Mouse (Mus musculus): Measurements from ENCODE around the gene 5430419D17Rik. TPM values are rescaled to one million over a fixed set of nuclear protein-coding genes. Genes with fewer than 3 reads are reported as not detected.

5430419D17Rik gene
- polyA plus RNA-seq, 1 experiment from 2014 or later: not detected

GRCm38 (mm10) chr7:131260946-131261345 lies 86.7 kb downstream of the 5430419D17Rik start:
- Histone ChIP-seq H3K9ac (ENCODE audit: low read length) (no peak overlapping the region), H3K4me2 (ENCODE audit: low read depth, severe bottlenecking) (no peak overlapping the region), H3K4me3 (ENCODE audit: low read depth, low read length) (no peak overlapping the region), H3K27me3 (ENCODE audit: control insufficient read depth, insufficient read depth, low read length) (no peaks in the 10 kb centered on the region), H3K36me3 (ENCODE audit: control insufficient read depth, insufficient read depth, low read length) (no peaks in the 10 kb centered on the region), H3K27ac (replicated peaks; ENCODE audit: low read depth, low read length) (no peak overlapping the region), H3K9me3 (ENCODE audit: control insufficient read depth, low read length) (no peaks in the 10 kb centered on the region), H3K4me1 (ENCODE audit: control insufficient read depth, insufficient read depth, low read length) (no peaks in the 10 kb centered on the region)
- 64% methylated on average over 6 of the region's 6 CpGs for WGBS
- ATAC-seq (ENCODE audit: insufficient number of reproducible peaks, low FRiP score, low TSS enrichment, low read depth) (no peak), DNase-seq (ENCODE audit: low spot score) (no peak)

- Histone ChIP-seq H3K4me2 (ENCODE audit: low read depth, severe bottlenecking) (no peak overlapping the region), H3K4me3 (ENCODE audit: low read depth, low read length) (no peak overlapping the region), H3K9ac (ENCODE audit: low read length) (no peak overlapping the region), H3K36me3 (ENCODE audit: control insufficient read depth, insufficient read depth, low read length) (no peaks in the 10 kb centered on the region), H3K27me3 (ENCODE audit: control insufficient read depth, insufficient read depth, low read length) (no peaks in the 10 kb centered on the region), H3K4me1 (ENCODE audit: control insufficient read depth, insufficient read depth, low read length) (no peaks in the 10 kb centered on the region), H3K27ac (replicated peaks; ENCODE audit: low read depth, low read length) (no peak overlapping the region), H3K9me3 (ENCODE audit: control insufficient read depth, low read length) (no peaks in the 10 kb centered on the region)
- ATAC-seq (ENCODE audit: insufficient number of reproducible peaks, low FRiP score, low TSS enrichment, low read depth) (no peak), DNase-seq (ENCODE audit: low spot score) (no peak)
- WGBS: 87% methylated on average over 4 of the region's 4 CpGs
Measured at GRCm38 (mm10) chr7:131264251-131264650, 90.0 kb downstream of the 5430419D17Rik start.

GRCm38 (mm10) chr7:131265851-131266250 lies 91.6 kb downstream of the 5430419D17Rik start:
- H3K27me3 ChIP-seq (ENCODE audit: control insufficient read depth, insufficient read depth, low read length): no peaks in the 10 kb centered on the region
- H3K36me3 ChIP-seq (ENCODE audit: control insufficient read depth, insufficient read depth, low read length): no peaks in the 10 kb centered on the region
- H3K9ac ChIP-seq (ENCODE audit: low read length): no peak overlapping the region
- H3K4me2 ChIP-seq (ENCODE audit: low read depth, severe bottlenecking): no peak overlapping the region
- no peak overlapping the region for H3K4me3 ChIP-seq (ENCODE audit: low read depth, low read length)
- H3K4me1 ChIP-seq (ENCODE audit: control insufficient read depth, insufficient read depth, low read length): no peaks in the 10 kb centered on the region
- ATAC-seq (ENCODE audit: insufficient number of reproducible peaks, low FRiP score, low TSS enrichment, low read depth) (no peak), DNase-seq (ENCODE audit: low spot score) (no peak)
- H3K9me3 ChIP-seq (ENCODE audit: control insufficient read depth, low read length): no peaks in the 10 kb centered on the region
- no peak overlapping the region for H3K27ac ChIP-seq (replicated peaks; ENCODE audit: low read depth, low read length)
- 76% methylated on average over 4 of the region's 4 CpGs for WGBS

- Histone ChIP-seq H3K36me3 (ENCODE audit: control insufficient read depth, insufficient read depth, low read length) (no peaks in the 10 kb centered on the region), H3K4me2 (ENCODE audit: low read depth, severe bottlenecking) (no peak overlapping the region), H3K4me3 (ENCODE audit: low read depth, low read length) (no peak overlapping the region), H3K9me3 (ENCODE audit: control insufficient read depth, low read length) (no peaks in the 10 kb centered on the region), H3K27ac (replicated peaks; ENCODE audit: low read depth, low read length) (no peak overlapping the region), H3K27me3 (ENCODE audit: control insufficient read depth, insufficient read depth, low read length) (no peaks in the 10 kb centered on the region), H3K4me1 (ENCODE audit: control insufficient read depth, insufficient read depth, low read length) (no peaks in the 10 kb centered on the region), H3K9ac (ENCODE audit: low read length) (no peak overlapping the region)
- ATAC-seq (ENCODE audit: insufficient number of reproducible peaks, low FRiP score, low TSS enrichment, low read depth): no peak
- WGBS: 74% methylated on average over 8 of the region's 8 CpGs
- DNase-seq (ENCODE audit: low spot score): no peak
Measured at GRCm38 (mm10) chr7:131297151-131297550, 122.9 kb downstream of the 5430419D17Rik start.

GRCm38 (mm10) chr7:131303340-131303739 lies 129.1 kb downstream of the 5430419D17Rik start:
- H3K36me3 ChIP-seq (ENCODE audit: control insufficient read depth, insufficient read depth, low read length): no peaks in the 10 kb centered on the region
- no peaks in the 10 kb centered on the region for H3K4me1 ChIP-seq (ENCODE audit: control insufficient read depth, insufficient read depth, low read length)
- no peak overlapping the region for H3K4me2 ChIP-seq (ENCODE audit: low read depth, severe bottlenecking)
- H3K9me3 ChIP-seq (ENCODE audit: control insufficient read depth, low read length): no peaks in the 10 kb centered on the region
- 79% methylated on average over 8 of the region's 8 CpGs for WGBS
- no peak overlapping the region for H3K4me3 ChIP-seq (ENCODE audit: low read depth, low read length)
- H3K27ac ChIP-seq (replicated peaks; ENCODE audit: low read depth, low read length): no peak overlapping the region
- no peaks in the 10 kb centered on the region for H3K27me3 ChIP-seq (ENCODE audit: control insufficient read depth, insufficient read depth, low read length)
- ATAC-seq (ENCODE audit: insufficient number of reproducible peaks, low FRiP score, low TSS enrichment, low read depth) (no peak), DNase-seq (ENCODE audit: low spot score) (no peak)
- no peak overlapping the region for H3K9ac ChIP-seq (ENCODE audit: low read length)

GRCm38 (mm10) chr7:131306733-131307132 lies 132.5 kb downstream of the 5430419D17Rik start:
- Histone ChIP-seq H3K4me1 (ENCODE audit: control insufficient read depth, insufficient read depth, low read length) (no peaks in the 10 kb centered on the region), H3K36me3 (ENCODE audit: control insufficient read depth, insufficient read depth, low read length) (no peaks in the 10 kb centered on the region), H3K9me3 (ENCODE audit: control insufficient read depth, low read length) (no peaks in the 10 kb centered on the region), H3K4me2 (ENCODE audit: low read depth, severe bottlenecking) (no peak overlapping the region), H3K4me3 (ENCODE audit: low read depth, low read length) (no peak overlapping the region), H3K27ac (replicated peaks; ENCODE audit: low read depth, low read length) (no peak overlapping the region), H3K9ac (ENCODE audit: low read length) (no peak overlapping the region), H3K27me3 (ENCODE audit: control insufficient read depth, insufficient read depth, low read length) (no peaks in the 10 kb centered on the region)
- DNase-seq (ENCODE audit: low spot score) (no peak), ATAC-seq (ENCODE audit: insufficient number of reproducible peaks, low FRiP score, low TSS enrichment, low read depth) (no peak)
- 76% methylated on average over 5 of the region's 5 CpGs for WGBS

GRCm38 (mm10) chr7:131314493-131314892 lies 140.3 kb downstream of the 5430419D17Rik start:
- Histone ChIP-seq H3K4me3 (ENCODE audit: low read depth, low read length) (no peak overlapping the region), H3K4me2 (ENCODE audit: low read depth, severe bottlenecking) (no peak overlapping the region), H3K27me3 (ENCODE audit: control insufficient read depth, insufficient read depth, low read length) (no peaks in the 10 kb centered on the region), H3K9me3 (ENCODE audit: control insufficient read depth, low read length) (no peaks in the 10 kb centered on the region), H3K27ac (replicated peaks; ENCODE audit: low read depth, low read length) (no peak overlapping the region), H3K9ac (ENCODE audit: low read length) (no peak overlapping the region), H3K4me1 (ENCODE audit: control insufficient read depth, insufficient read depth, low read length) (no peaks in the 10 kb centered on the region), H3K36me3 (ENCODE audit: control insufficient read depth, insufficient read depth, low read length) (no peaks in the 10 kb centered on the region)
- DNase-seq (ENCODE audit: low spot score) (no peak), ATAC-seq (ENCODE audit: insufficient number of reproducible peaks, low FRiP score, low TSS enrichment, low read depth) (no peak)
- WGBS: 84% methylated on average over 7 of the region's 7 CpGs

- 63% methylated on average over 12 of the region's 12 CpGs for WGBS
- no peak for ATAC-seq (ENCODE audit: insufficient number of reproducible peaks, low FRiP score, low TSS enrichment, low read depth)
Measured at GRCm38 (mm10) chr7:131317587-131317986, 143.4 kb downstream of the 5430419D17Rik start.

GRCm38 (mm10) chr7:131318340-131318739 lies 144.1 kb downstream of the 5430419D17Rik start:
- Histone ChIP-seq H3K4me1 (ENCODE audit: control insufficient read depth, insufficient read depth, low read length) (no peaks in the 10 kb centered on the region), H3K27me3 (ENCODE audit: control insufficient read depth, insufficient read depth, low read length) (no peaks in the 10 kb centered on the region), H3K4me2 (ENCODE audit: low read depth, severe bottlenecking) (no peak overlapping the region), H3K36me3 (ENCODE audit: control insufficient read depth, insufficient read depth, low read length) (no peaks in the 10 kb centered on the region), H3K27ac (replicated peaks; ENCODE audit: low read depth, low read length) (no peak overlapping the region), H3K4me3 (ENCODE audit: low read depth, low read length) (no peak overlapping the region), H3K9me3 (ENCODE audit: control insufficient read depth, low read length) (no peaks in the 10 kb centered on the region), H3K9ac (ENCODE audit: low read length) (no peak overlapping the region)
- DNase-seq (ENCODE audit: low spot score) (no peak), ATAC-seq (ENCODE audit: insufficient number of reproducible peaks, low FRiP score, low TSS enrichment, low read depth) (no peak)
- 80% methylated on average over 5 of the region's 7 CpGs for WGBS

More at GRCm38 (mm10) chr7:131317587-131317986, 143.4 kb downstream of the 5430419D17Rik start:
- no peaks in the 10 kb centered on the region for H3K27me3 ChIP-seq (ENCODE audit: control insufficient read depth, insufficient read depth, low read length)
- H3K36me3 ChIP-seq (ENCODE audit: control insufficient read depth, insufficient read depth, low read length): no peaks in the 10 kb centered on the region
- H3K4me2 ChIP-seq (ENCODE audit: low read depth, severe bottlenecking): no peak overlapping the region
- no peak overlapping the region for H3K9ac ChIP-seq (ENCODE audit: low read length)
- H3K27ac ChIP-seq (replicated peaks; ENCODE audit: low read depth, low read length): no peak overlapping the region
- no peak overlapping the region for H3K4me3 ChIP-seq (ENCODE audit: low read depth, low read length)
- H3K9me3 ChIP-seq (ENCODE audit: control insufficient read depth, low read length): no peaks in the 10 kb centered on the region
- peak; percentile 24 for DNase-seq (ENCODE audit: low spot score)
- H3K4me1 ChIP-seq (ENCODE audit: control insufficient read depth, insufficient read depth, low read length): no peaks in the 10 kb centered on the region

All from limb, embryonic 11.5 days (tissue).